Mouse (Mus musculus) CD4-positive, CD25-positive, alpha-beta regulatory T cell, adult 9 weeks (primary cell): ENCODE data around the gene Atxn7l3. TPM values are rescaled to one million over a fixed set of nuclear protein-coding genes. Genes with fewer than 3 reads are reported as not detected.

Experiments used
- polyA plus RNA-seq: library from polyadenylated mRNA; unstranded; fragments of 100-300 nt; shearing (Covaris generic); gene quantifications from one replicate; pipeline ENCODE4 v1.2.1, GENCODE M21; 2017

The Atxn7l3 gene
- 9.2 TPM for polyA plus RNA-seq

DNA sequence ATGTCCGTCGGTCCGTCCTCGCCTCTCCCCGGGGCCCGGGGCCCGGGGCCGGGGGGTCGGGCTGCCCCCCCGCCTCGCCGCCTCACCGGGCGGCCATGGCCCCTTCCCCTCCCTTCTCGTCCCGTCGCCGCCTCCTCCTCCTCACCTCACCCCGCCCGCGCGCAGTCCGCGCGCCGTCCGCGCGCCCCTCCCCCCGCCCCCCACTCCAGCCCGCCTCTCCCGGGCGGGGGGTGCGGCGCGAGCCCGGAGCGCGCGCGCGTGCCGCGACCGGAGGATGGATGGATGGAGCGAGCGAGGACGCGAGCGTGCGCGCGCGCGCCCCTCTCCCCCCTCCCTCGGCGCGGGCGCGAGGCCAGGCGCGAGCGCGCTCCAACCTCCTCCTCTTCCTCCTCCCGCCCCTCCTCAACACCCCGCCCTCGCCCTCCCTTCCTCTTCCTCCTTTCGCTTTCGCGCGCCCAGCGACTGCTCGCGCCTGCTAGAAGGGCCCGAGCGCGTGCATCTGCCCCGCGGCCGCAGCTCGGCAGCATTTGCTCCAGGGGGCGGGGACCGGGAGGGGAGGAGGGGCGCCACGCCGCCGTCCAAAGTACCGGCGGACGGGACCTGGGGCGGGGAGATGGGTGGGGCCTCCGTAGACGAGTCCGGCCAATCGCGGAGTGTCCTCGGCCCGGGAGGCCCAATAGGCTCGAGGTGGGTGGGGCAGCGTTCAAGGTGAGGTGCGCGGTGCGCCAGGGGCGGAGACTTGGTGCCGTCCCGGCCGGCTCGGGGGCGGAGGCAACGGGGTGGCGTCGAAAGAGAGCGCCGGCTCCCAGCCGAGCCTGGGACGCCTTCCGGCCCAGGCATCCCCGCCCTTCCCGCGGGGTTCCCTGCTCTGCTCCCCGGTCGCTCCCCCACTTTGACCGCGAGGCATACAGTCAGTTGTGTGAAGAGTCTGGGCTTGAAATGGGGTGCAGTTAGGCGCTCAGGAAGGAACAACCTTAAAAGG lies at the start of gene Atxn7l3:
Gene Atxn7l3 (minus strand): TSS at position 141 of the 982 bp plus-strand sequence.

DNA sequence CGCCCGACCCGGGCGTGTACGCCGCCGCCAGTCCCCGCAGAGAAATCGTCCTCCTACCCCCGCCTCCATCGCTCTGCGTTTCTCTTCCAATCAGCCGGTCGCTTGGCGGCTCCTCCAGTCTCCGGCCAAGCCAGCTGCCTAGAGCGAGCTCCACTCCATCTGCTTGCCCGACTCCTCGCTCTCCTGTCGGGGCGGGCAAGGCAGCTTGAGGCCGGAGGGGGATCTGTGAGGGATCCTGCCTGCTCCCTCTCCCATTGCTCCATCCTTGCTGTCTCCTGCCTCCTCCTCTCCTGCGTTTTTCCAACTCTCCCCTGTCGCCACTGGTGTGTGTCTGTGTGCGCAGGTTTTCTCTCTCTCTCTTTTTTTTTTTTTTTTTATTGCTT lies 23.0 kb upstream of the Atxn7l3 start, which contains the start of gene Ubtf:
Gene Ubtf (minus strand): TSS at position 333 of the 383 bp plus-strand sequence.

DNA sequence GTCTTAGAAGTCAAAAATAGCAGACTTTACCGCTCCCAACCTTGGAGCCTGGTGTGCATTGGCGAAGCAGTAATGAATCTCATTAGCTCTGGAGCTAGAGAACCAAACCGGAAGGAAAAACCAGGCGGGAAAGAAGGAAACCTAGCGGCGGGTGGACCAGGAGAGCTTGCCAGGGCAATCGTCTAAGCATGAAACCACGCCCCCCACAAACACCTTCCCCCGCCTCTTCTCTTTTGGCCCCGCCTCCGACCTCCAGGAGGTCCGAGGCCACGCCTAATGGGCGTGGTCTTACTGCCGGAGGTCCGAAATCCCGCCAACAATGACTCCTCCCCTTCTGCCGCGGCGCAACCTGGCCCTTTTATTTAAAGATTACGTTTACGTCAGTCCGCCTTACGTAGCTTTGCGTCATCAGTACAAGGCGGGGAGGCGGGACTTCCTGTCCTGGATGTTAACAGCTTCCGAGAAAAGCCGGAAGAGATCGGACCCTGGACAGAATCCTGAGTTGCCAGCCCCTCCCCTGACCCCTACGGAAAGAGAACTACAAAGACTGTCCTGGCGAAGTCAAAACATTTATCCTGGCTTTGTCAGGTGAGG lies 11.8 kb downstream of the Atxn7l3 start, which contains the start of gene Tmub2:
Gene Tmub2 (plus strand): TSS at position 431 of the 594 bp plus-strand sequence.

DNA sequence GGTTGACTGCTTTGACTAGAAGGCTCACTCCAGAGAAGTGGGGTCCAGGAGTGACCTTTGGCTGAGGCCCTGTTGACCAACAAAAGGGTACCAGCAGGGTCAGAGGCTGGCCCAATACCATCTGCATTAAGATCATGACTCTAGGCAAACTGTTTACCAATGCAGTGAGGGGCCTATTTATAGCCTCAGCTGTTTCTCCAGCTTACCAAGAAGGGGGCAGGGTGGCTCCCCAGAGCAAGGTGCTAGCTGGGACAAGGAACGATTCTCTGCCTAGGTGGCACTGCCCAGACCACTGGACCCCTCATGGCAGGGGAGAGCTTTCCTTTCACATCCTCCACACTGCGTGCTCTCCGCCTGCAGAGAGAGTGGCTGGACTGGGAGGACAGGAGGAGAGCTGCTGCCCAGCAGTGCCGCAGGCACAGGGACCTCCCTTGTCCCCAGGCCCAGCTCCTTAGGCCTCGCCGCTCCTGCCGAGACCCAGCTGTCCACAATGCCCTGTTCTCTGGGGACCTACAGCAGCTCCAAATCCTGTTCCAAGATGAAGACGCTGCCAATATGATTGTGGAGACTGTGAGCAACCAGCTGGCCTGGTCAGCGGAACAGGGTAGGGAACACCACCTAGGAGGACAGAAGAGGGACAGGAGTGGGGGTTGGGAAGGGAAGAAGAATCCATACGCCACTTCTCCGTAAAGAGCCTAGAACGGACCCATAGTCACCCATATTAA lies 27.7 kb downstream of the Atxn7l3 start, which contains the start of gene Asb16:
Gene Asb16 (plus strand): TSS at position 224 of the 725 bp plus-strand sequence.

DNA sequence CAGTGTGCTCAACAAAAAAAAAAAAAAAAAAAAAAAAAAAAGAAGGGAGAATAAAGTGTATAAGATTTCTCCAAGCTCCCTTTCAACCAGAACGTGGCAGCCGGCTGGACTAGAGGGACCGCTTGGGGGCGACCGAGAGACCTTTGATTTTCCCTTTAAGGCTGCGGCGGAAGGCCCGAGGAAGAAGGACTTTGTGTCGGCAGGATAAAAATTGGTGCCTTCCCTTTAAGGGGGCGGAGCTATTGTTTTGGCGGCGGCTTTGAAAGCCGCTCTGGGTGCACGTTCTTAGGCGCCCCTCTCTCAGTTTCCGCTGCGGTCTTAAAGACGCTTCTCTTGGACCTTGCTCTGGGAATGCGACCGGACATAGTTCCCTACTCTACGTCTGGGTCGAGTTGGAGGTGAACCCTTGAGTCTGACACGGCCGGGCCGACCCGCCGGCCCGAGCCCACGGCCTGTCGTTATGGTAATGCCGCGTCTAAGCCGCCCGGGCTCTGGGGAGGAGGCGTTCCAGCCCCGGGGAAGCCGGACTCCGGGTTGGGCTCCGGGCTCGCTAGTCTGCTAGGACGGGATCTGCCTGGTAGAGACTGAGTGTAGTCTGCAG lies 47.7 kb downstream of the Atxn7l3 start, which contains the start of gene BC030867:
Gene BC030867 (plus strand): TSS at position 253 of the 601 bp plus-strand sequence.

Other genes starting within 250 kb of the Atxn7l3 start
- gene Mpp2, start 208.1 kb downstream of the Atxn7l3 start, polyA plus RNA-seq: 5.1 TPM
- not detected for gene Ppy, start 195.3 kb downstream of the Atxn7l3 start, polyA plus RNA-seq
- not detected for gene Pyy, start 188.8 kb downstream of the Atxn7l3 start, polyA plus RNA-seq
- not detected for gene Nags, start 151.1 kb downstream of the Atxn7l3 start, polyA plus RNA-seq
- 18.5 TPM for gene Tmem101, start 140.2 kb downstream of the Atxn7l3 start, polyA plus RNA-seq
- 52.4 TPM for gene Lsm12, start 111.3 kb downstream of the Atxn7l3 start, polyA plus RNA-seq
- gene G6pc3, start 107.0 kb downstream of the Atxn7l3 start, polyA plus RNA-seq: 52.7 TPM
- gene Hdac5, start 66.5 kb downstream of the Atxn7l3 start, polyA plus RNA-seq: 17.5 TPM
- gene BC030867, start 47.7 kb downstream of the Atxn7l3 start, polyA plus RNA-seq: 1.1 TPM
- gene Asb16, start 27.9 kb downstream of the Atxn7l3 start, polyA plus RNA-seq: not detected
- gene Tmub2, start 11.7 kb downstream of the Atxn7l3 start, polyA plus RNA-seq: 66.1 TPM
- 71.5 TPM for gene Ubtf, start 23.1 kb upstream of the Atxn7l3 start, polyA plus RNA-seq
- gene Slc4a1, start 69.6 kb upstream of the Atxn7l3 start, polyA plus RNA-seq: 0.79 TPM
- 15.9 TPM for gene Rundc3a, start 96.8 kb upstream of the Atxn7l3 start, polyA plus RNA-seq
- gene Slc25a39, start 111.3 kb upstream of the Atxn7l3 start, polyA plus RNA-seq: 32.8 TPM
- 52.2 TPM for gene Grn, start 133.7 kb upstream of the Atxn7l3 start, polyA plus RNA-seq
- gene Fam171a2, start 151.1 kb upstream of the Atxn7l3 start, polyA plus RNA-seq: not detected
- 2.0 TPM for gene Itga2b, start 173.5 kb upstream of the Atxn7l3 start, polyA plus RNA-seq